ENCODE assay signal across 14 mouse cellular contexts in the genomic region with DNA sequence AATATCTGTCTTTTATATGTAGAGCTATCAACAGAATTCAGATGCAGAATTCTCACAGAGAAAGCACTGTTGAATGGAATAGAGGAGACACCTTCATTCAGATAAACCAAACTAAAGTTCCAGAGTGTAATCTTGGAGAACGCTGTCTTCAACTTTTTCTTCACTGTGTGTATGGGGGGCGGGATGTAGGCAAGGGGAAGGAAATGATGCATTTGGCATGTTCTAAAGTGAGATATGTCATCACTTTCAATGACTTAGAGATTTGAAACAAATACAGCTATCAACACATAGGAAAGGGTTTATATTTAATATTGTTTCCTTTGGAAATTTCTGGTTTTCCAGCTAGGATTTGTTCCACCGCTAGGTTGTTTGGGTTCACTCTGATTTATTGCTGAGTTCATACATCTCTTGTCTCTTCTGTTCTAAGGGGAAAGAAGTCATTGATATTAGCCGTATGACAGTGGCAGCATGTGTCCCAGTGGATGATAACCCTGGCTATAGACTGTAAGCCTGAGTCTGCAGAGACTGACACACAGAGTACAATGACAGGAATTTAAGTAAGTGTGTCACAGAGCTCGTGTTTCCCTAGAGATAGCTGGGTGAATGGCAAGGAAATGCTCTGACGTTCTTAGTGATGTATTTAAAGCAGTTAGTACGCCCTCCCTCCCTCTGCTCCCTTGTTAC. TPM values are rescaled to one million over a fixed set of nuclear protein-coding genes. Genes with fewer than 3 reads are reported as not detected.
DNase-seq lines count a peak whose midpoint lies in the region; ATAC-seq and TF ChIP-seq lines count a peak whose summit lies in the region.
"Had no signal": no experiment of that assay in that cellular context is flagged by ENCODE, and none has a peak within 500 bp of the region (broad histone marks: within the 10 kb centered on the region; RNA-seq: fewer than 3 reads in every experiment).

No protein-coding gene starts in this region.

- no peak overlapping the region for H3K27ac ChIP-seq in limb, embryonic 15.5 days
- H3K27ac ChIP-seq in limb, embryonic 10.5 days, result no peak overlapping the region
- H3K27ac ChIP-seq in heart, embryonic 16.5 days (ENCODE audit: low read length), result no peak overlapping the region; the same call in 1 of the 2 replicates
- H3K27ac ChIP-seq in liver, embryonic 14.5 days, result no peak overlapping the region
- H3K27ac ChIP-seq: midbrain, embryonic 13.5 days had no signal

- no peaks in the 10 kb centered on the region for H3K9me3 ChIP-seq in limb, embryonic 15.5 days
- H3K9me3 ChIP-seq in limb, embryonic 10.5 days (replicated peaks), result no peaks in the 10 kb centered on the region
- H3K9me3 ChIP-seq in heart, embryonic 16.5 days (replicated peaks; ENCODE audit: control insufficient read depth, low read length), result no peaks in the 10 kb centered on the region
- H3K9me3 ChIP-seq in liver, embryonic 14.5 days (ENCODE audit: control insufficient read depth, low read length), result no peaks in the 10 kb centered on the region
- H3K9me3 ChIP-seq: midbrain, embryonic 13.5 days had no signal

- no peak overlapping the region for H3K4me3 ChIP-seq in limb, embryonic 15.5 days
- H3K4me3 ChIP-seq in limb, embryonic 10.5 days, result no peak overlapping the region
- no peak overlapping the region for H3K4me3 ChIP-seq in heart, embryonic 16.5 days (ENCODE audit: low read length)
- H3K4me3 ChIP-seq in liver, embryonic 14.5 days (ENCODE audit: insufficient read depth in 1 of 2, low read depth in 2 of 2, low read length in 2 of 2), result no peak overlapping the region
- H3K4me3 ChIP-seq: midbrain, embryonic 13.5 days had no signal

- no peak for TF ChIP-seq EP300 in liver, embryonic 14.5 days (IDR thresholded peaks at IDR 0.05; ENCODE audit: low read depth)

- 75% methylated on average over 7 of the region's 7 CpGs for WGBS in limb, embryonic 15.5 days
- WGBS in limb, embryonic 10.5 days, result 84% methylated on average over 7 of the region's 7 CpGs
- 40% methylated on average over 7 of the region's 7 CpGs for WGBS in heart, embryonic 16.5 days
- WGBS in liver, embryonic 14.5 days (ENCODE audit: insufficient replicate concordance), result 34% methylated on average over 7 of the region's 7 CpGs

- no peak overlapping the region for H3K4me2 ChIP-seq in limb, embryonic 15.5 days
- no peak overlapping the region for H3K4me2 ChIP-seq in heart, embryonic 16.5 days (ENCODE audit: low read depth, low read length)
- H3K4me2 ChIP-seq in liver, embryonic 14.5 days (ENCODE audit: low read depth), result no peak overlapping the region
- H3K4me2 ChIP-seq: midbrain, embryonic 13.5 days had no signal

- no peaks in the 10 kb centered on the region for H3K27me3 ChIP-seq in limb, embryonic 15.5 days
- H3K27me3 ChIP-seq in limb, embryonic 10.5 days (ENCODE audit: low read depth, poor library complexity, severe bottlenecking), result no peaks in the 10 kb centered on the region
- no peaks in the 10 kb centered on the region for H3K27me3 ChIP-seq in heart, embryonic 16.5 days (ENCODE audit: control insufficient read depth, insufficient read depth, low read length)
- no peaks in the 10 kb centered on the region for H3K27me3 ChIP-seq in liver, embryonic 14.5 days (ENCODE audit: control insufficient read depth, insufficient read depth, low read length)
- H3K27me3 ChIP-seq: midbrain, embryonic 13.5 days had no signal

- no peak for TF ChIP-seq CTCF in liver, embryonic 14.5 days (IDR thresholded peaks at IDR 0.05; ENCODE audit: low read depth)

- no peaks in the 10 kb centered on the region for H3K36me3 ChIP-seq in limb, embryonic 15.5 days
- H3K36me3 ChIP-seq in limb, embryonic 10.5 days, result no peaks in the 10 kb centered on the region
- H3K36me3 ChIP-seq in heart, embryonic 16.5 days (ENCODE audit: control insufficient read depth, insufficient read depth), result no peaks in the 10 kb centered on the region
- H3K36me3 ChIP-seq in liver, embryonic 14.5 days (replicated peaks; ENCODE audit: control insufficient read depth, insufficient read depth, low read depth), result no peaks in the 10 kb centered on the region
- H3K36me3 ChIP-seq: midbrain, embryonic 13.5 days had no signal

- intact Hi-C loops in heart, postnatal 25 days (cut with DNase I), result loop anchor here (5.0 kb wide), 1 partner anchor 142 kb away; no protein-coding TSS in a partner anchor

- ATAC-seq in limb, embryonic 15.5 days (ENCODE audit: insufficient number of reproducible peaks, low FRiP score, low TSS enrichment, low read depth), result peak; percentile 19; the same call in 1 of the 2 replicates
- peak; percentile 89 for ATAC-seq in heart, embryonic 16.5 days (replicated peaks; ENCODE audit: extremely low read depth, insufficient read depth, low FRiP score)
- ATAC-seq in liver, embryonic 14.5 days (ENCODE audit: insufficient read depth), result peak; percentile 60
- ATAC-seq: midbrain, embryonic 13.5 days; Patski had no signal

- peak; percentile 82 for DNase-seq in heart, adult 11 months
- DNase-seq in heart, postnatal 25 days (ENCODE audit: low spot score), result no peak
- no peak for DNase-seq in limb, embryonic 10.5 days (ENCODE audit: low spot score)
- no peak for DNase-seq in liver, embryonic 14.5 days (ENCODE audit: low read depth in 3 of 3, low spot score in 3 of 3)
- no peak for DNase-seq in MN1 (ENCODE audit: low spot score)
- no peak for DNase-seq in left cerebral cortex, adult 11 months (ENCODE audit: low spot score)
- DNase-seq: cerebellum, adult 8-10 months; gastrocnemius, postnatal 25 days; lung, postnatal 14 days; right cerebral cortex, postnatal 14 days had no signal

- no peaks in the 10 kb centered on the region for H3K4me1 ChIP-seq in limb, embryonic 15.5 days
- H3K4me1 ChIP-seq in limb, embryonic 10.5 days, result no peaks in the 10 kb centered on the region
- 0 out of 2 replicates have a peak, but pooled peaks cover 2% of the 10 kb centered on the region for H3K4me1 ChIP-seq in heart, embryonic 16.5 days (ENCODE audit: control insufficient read depth, insufficient read depth, low read length)
- H3K4me1 ChIP-seq in liver, embryonic 14.5 days (replicated peaks; ENCODE audit: control insufficient read depth in 2 of 2, insufficient read depth in 2 of 2, low read length in 1 of 2), result no peaks in the 10 kb centered on the region
- H3K4me1 ChIP-seq: midbrain, embryonic 13.5 days had no signal

- H3K9ac ChIP-seq in limb, embryonic 15.5 days, result no peak overlapping the region
- no peak overlapping the region for H3K9ac ChIP-seq in heart, embryonic 16.5 days (ENCODE audit: low read length)
- H3K9ac ChIP-seq in liver, embryonic 14.5 days (replicated peaks), result no peak overlapping the region
- H3K9ac ChIP-seq: midbrain, embryonic 13.5 days had no signal

RNA-seq across cellular contexts. Expression of a gene that starts 40.8 kb away (rescaled TPM):
- total RNA-seq in heart, postnatal 25 days (2021), result 10 to 100 TPM; 15.9 to 20.4 TPM
- 21.6 and 28.1 TPM in 2 replicates for polyA plus RNA-seq in limb, embryonic 15.5 days (2015; fragmentation: Nextera tagmentation; extraction: Ambion mirVana)
- 2.6 and 4.0 TPM in 2 replicates for polyA plus RNA-seq in limb, embryonic 10.5 days (2016; fragmentation: Nextera tagmentation; extraction: Ambion mirVana)
- polyA plus RNA-seq in heart, embryonic 16.5 days (2015; fragmentation: Nextera tagmentation; extraction: Ambion mirVana), result 68.5 and 72.2 TPM in 2 replicates
- polyA plus RNA-seq in liver, embryonic 14.5 days (2012; rRNA removed), result 1.6 and 2.3 TPM in 2 replicates
- 6.7 and 7.5 TPM in 2 replicates for polyA plus RNA-seq in liver, embryonic 14.5 days (2014; fragmentation: Nextera tagmentation; extraction: Ambion mirVana)

Comparison
In these comparisons a context has a peak if more than half of its experiments do, and no peak if none do; other contexts are left out.
1. ATAC-seq: peak in every context shown above with its lines; median percentile 89 in heart, embryonic 16.5 days; 60 in liver, embryonic 14.5 days; 19 in limb, embryonic 15.5 days.